Mouse (Mus musculus) 416B (cell line): ENCODE results near the gene Chfr.
A peak's percentile ranks its signal among the peaks of the same experiment; 100 is the strongest.

ENCODE experiments used
- DNase-seq: peaks from one replicate; pipeline ENCODE4 v3.0.0; 2011; ENCODE audit warnings: low read depth

Chfr gene

GRCm38 (mm10) chr5:110135293-110136086 lies at the start of gene Chfr:
Gene Chfr, plus strand, starts transcription at chr5:110135842.
- peak; percentile 99 for DNase-seq

- peak; percentile 28 for DNase-seq
These were observed 49.3 kb upstream of the Chfr start for GRCm38 (mm10) chr5:110086161-110086866.

GRCm38 (mm10) chr5:110091546-110091945 lies 44.1 kb upstream of the Chfr start:
- no peak for DNase-seq

- DNase-seq = peak; percentile 98
These were observed 41.4 kb upstream of the Chfr start, which contains the start of gene Gm35315 for GRCm38 (mm10) chr5:110094030-110094846. Gene Gm35315, minus strand, starts transcription at chr5:110094420.

GRCm38 (mm10) chr5:110094847-110095213 lies 40.8 kb upstream of the Chfr start:
- no peak for DNase-seq

GRCm38 (mm10) chr5:110098991-110099477 lies 36.6 kb upstream of the Chfr start:
- no peak for DNase-seq

- peak; percentile 36 for DNase-seq
These were observed 35.7 kb upstream of the Chfr start, which contains the start of gene Plcxd1 for GRCm38 (mm10) chr5:110099656-110100580. Gene Plcxd1, plus strand, starts transcription at chr5:110099969.

GRCm38 (mm10) chr5:110100921-110101631 lies 34.6 kb upstream of the Chfr start:
- DNase-seq = no peak

GRCm38 (mm10) chr5:110101716-110102347 lies 33.8 kb upstream of the Chfr start:
- no peak for DNase-seq

- DNase-seq = no peak
These were observed 33.2 kb upstream of the Chfr start for GRCm38 (mm10) chr5:110102429-110102828.

GRCm38 (mm10) chr5:110102853-110103625 lies 32.6 kb upstream of the Chfr start:
- DNase-seq = no peak

- DNase-seq = no peak
These were observed 31.6 kb upstream of the Chfr start for GRCm38 (mm10) chr5:110103901-110104615.

- peak; percentile 42 for DNase-seq
These were observed 30.8 kb upstream of the Chfr start for GRCm38 (mm10) chr5:110104616-110105380.

GRCm38 (mm10) chr5:110106140-110106871 lies 29.3 kb upstream of the Chfr start:
- DNase-seq = no peak

GRCm38 (mm10) chr5:110106901-110107564 lies 28.6 kb upstream of the Chfr start:
- no peak for DNase-seq

- peak; percentile 99 for DNase-seq
These were observed 27.9 kb upstream of the Chfr start, which contains the start of gene Gtpbp6 for GRCm38 (mm10) chr5:110107581-110108304. Gene Gtpbp6, minus strand, starts transcription at chr5:110108197.
